Mouse (Mus musculus) cortical plate, adult 2 months (tissue): ENCODE results near the gene Stmnd1. TPM values are rescaled to one million over a fixed set of nuclear protein-coding genes. Genes with fewer than 3 reads are reported as not detected.
"Not testable (repeated sequence)": the region's sequence is repeated elsewhere in the genome, so short reads cannot be mapped to it uniquely, and the experiment has no call there.

Source experiments
- H3K27ac ChIP-seq: fragments of 200-500 bp; 2 replicates; pipeline ENCODE4 v1.5.1; 2012; ENCODE audit warnings: low read length, control low read depth, inconsistent platforms; ENCODE audit not compliant: insufficient read depth
- H3K4me1 ChIP-seq: fragments of 200-500 bp; 2 replicates; pipeline ENCODE4 v1.6.1; 2011; ENCODE audit warnings: low read length; ENCODE audit not compliant: control insufficient read depth, insufficient read depth
- H3K4me3 ChIP-seq: fragments of 200-500 bp; 2 replicates; pipeline ENCODE4 v1.5.1; 2011; ENCODE audit warnings: mild to moderate bottlenecking, low read length, control low read depth; ENCODE audit not compliant: insufficient read depth
- CTCF ChIP-seq: fragments of 200-500 bp; IDR thresholded peaks from 2 replicates; pipeline ENCODE4 v1.5.1; 2011; ENCODE audit warnings: mild to moderate bottlenecking, control low read depth, low read length; ENCODE audit not compliant: insufficient read depth; ENCODE audit errors: extremely low read depth
- POLR2A ChIP-seq: fragments of 200-500 bp; IDR thresholded peaks from 2 replicates; pipeline ENCODE4 v1.6.1; 2011; ENCODE audit warnings: mild to moderate bottlenecking, low read length, control low read depth; ENCODE audit not compliant: insufficient read depth; ENCODE audit errors: extremely low read depth
- polyA plus RNA-seq: library from polyadenylated mRNA; depleted of rRNA; stranded (reverse); fragments of >200 nt; gene quantifications from 2 replicates; pipeline ENCODE4 v1.2.3, GENCODE M21; 2012; rRNA removed

The Stmnd1 gene
- 0.29 TPM in 1 of 2 replicates, not detected in the other for polyA plus RNA-seq

DNA sequence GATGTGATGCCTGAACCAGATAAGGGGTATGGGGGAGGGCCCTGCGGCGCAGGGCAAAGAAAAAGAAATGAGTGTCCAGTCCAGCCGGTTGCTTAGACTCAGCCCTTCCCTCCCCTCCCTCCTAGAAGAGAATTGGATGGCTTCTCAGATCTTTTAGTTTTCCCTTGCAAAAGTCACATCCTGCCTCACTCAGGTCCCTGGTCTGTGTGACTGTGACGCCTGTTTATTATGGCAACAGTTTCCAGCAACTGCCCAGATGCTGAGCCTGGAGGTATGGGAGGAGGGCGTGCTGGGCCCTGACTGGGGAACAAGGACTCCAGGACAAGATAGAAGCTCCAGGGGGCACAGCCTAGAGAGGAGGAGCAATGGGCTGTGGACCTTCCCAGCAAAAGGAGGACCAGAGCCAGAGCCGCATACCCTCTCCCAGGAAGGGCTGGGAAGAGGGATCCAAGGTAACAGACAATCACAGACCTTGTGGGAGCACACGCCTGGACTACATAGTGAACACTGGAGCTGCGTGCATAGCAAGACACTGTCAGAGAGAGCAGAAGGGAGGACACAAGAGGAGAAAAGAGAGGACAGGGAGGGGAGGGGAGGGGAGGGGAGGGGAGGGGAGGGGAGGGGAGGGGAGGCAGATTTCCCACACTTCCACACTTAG is at the start of gene Stmnd1:
Gene Stmnd1 (plus strand): TSS at position 269 of the 658 bp plus-strand sequence.
- TF ChIP-seq POLR2A (no peak), CTCF (no peak)
- Histone ChIP-seq H3K4me1 (no peaks in the 10 kb centered on the region; the same call in 1 of the 2 replicates), H3K27ac (no peak within 1 kb of the TSS), H3K4me3 (no peak within 1 kb of the TSS)

DNA sequence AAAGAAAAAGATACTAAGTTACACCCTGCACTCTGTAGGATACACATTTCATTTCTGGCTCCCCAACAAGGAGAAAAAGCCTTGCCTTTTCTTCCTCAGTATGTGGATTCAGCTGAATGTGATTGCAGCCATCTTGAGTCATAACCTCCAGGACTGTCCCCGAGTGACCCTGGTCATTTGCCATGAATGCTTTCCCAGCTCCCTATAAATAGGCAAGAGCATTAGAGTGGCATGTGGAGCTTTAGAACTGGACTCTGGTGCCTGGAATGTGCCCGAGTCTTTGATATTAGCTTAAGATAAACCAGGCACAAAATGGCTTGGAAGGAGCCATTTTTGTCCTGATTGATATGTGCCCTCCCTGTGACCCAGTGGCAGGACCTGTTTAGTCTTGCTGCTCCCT is 46.6 kb upstream of the Stmnd1 start:
- peaks cover 2% of the 10 kb centered on the region; the same call in 1 of the 2 replicates for H3K4me1 ChIP-seq
- TF ChIP-seq CTCF (no peak), POLR2A (no peak)
- no peak overlapping the region for H3K27ac ChIP-seq
- no peak overlapping the region for H3K4me3 ChIP-seq

DNA sequence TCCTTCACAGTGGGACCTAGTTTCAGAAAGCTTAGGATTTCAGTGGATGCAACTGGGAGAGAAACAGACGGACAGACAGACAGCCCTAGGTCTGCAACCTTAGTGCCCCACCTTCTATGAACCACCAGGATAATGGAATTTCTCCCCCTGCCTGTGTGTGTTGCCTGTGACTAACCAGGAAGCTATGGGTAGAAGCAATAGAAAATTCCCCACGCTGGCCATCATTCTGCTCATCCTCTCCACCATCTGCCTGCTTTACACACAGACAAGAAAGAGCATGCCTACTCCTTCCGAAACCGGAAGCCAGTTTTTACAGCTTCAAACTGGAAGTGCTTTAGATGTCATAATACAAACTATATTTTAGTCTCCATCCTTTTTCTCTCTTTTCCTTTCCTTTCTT is 46.0 kb upstream of the Stmnd1 start:
- Histone ChIP-seq H3K4me1 (peaks cover under 1% of the 10 kb centered on the region; the same call in 1 of the 2 replicates), H3K27ac (no peak overlapping the region), H3K4me3 (no peak overlapping the region)
- no peak for TF ChIP-seq POLR2A
- no peak for TF ChIP-seq CTCF

DNA sequence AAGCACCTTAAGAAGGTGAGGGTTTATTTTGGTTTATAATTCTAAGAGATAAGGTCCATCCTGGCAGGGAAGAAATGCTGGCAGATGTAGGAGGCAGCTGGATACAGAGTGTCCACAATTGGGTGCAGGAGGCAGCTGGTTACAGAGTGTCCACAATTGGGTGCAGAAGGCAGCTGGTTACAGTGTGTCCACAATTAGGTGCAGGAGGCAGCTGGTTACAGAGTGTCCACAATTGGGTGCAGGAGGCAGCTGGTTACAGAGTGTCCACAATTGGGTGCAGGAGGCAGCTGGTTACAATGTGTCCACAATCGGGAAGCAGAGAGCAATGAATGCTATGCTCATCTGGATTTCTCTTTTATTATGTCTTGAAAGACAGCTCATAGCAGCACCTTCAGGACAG is 44.8 kb upstream of the Stmnd1 start:
- H3K4me1 ChIP-seq, result not testable (repeated sequence)

DNA sequence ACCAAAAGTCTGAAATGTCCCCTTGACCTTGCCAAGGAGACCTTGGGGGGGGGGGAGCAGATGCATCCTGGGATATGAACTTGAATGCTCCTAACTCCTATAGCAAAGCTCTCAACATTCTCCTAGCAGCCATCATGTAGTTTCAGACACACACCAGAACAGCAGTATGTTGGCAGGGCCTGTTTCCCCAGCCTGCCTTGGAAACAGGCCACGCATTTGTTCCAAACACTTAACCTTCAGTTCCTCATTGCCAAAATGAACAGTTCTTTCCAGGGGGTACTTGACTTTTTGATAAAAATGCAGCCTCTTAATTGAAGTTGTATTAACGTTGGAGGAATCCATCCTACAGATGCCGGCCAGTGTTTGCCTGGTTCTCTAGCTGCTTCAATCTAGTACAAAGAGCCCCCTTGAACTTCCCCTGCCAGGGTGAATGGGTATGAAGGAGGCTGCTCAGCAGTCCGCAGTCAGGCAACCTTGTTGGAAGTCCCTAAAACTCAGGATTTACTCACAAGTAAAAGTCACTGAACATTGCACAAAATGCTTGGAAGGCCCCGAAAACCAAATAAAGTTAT is 41.9 kb upstream of the Stmnd1 start:
- no peak overlapping the region for H3K4me3 ChIP-seq
- H3K27ac ChIP-seq, result no peak overlapping the region
- TF ChIP-seq CTCF, result no peak
- TF ChIP-seq POLR2A, result no peak
- no peaks in the 10 kb centered on the region for H3K4me1 ChIP-seq

More for the DNA sequence above, 44.8 kb upstream of the Stmnd1 start:
- not testable (repeated sequence) for H3K27ac ChIP-seq, H3K4me3 ChIP-seq

DNA sequence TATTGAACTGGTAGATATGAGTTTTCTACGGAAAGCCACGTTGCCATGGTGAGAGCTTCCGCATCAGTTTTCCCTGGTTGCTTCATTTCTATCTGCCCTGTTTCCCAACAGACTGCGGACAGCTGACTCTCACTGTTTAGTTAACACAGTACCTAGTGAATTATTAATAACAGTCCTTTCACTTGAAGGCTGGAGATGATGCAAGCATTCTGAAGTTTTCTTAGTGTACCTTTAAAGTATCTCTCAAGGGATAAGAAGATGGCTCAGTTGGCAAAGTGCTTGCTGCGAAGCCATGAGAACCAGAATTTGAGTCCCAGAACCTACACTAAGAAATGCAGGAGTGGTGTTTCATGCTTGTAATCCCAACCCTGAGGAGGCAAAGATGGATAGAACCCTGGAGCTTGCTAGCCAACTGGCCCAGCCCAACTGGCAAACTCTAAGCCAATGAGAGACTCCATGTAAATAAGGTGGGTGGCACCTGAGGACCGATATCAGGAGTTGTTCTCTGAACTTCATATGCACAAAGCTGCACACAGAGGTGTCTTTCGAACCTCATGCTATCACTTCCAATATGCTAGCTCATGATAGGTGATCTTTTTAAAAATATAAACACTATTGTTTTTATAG is 35.7 kb upstream of the Stmnd1 start:
- Histone ChIP-seq H3K4me1 (no peaks in the 10 kb centered on the region; the same call in 1 of the 2 replicates), H3K4me3 (no peak overlapping the region), H3K27ac (no peak overlapping the region)
- TF ChIP-seq CTCF, result no peak
- no peak for TF ChIP-seq POLR2A

DNA sequence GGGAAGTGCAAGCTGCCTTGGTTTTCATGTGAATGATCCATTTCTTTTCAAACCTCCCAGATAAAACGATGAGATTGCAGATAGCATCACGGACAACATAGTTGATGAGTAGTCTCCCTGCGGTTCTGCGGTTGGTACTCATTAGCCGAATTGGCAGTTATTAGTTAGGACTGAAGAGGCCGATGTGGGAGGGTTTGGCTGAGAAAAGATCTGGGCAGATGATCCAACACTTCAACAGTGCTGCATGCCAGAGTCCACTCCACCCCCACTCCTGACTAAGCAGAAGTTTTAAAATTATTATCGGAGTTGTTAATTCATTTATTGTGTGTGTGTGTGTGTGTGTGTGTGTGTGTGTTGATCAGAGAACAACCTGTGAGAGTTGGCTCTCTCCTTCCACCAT is 34.7 kb upstream of the Stmnd1 start:
- no peak overlapping the region for H3K27ac ChIP-seq
- H3K4me3 ChIP-seq, result no peak overlapping the region
- TF ChIP-seq POLR2A, result no peak
- TF ChIP-seq CTCF, result no peak
- H3K4me1 ChIP-seq, result no peaks in the 10 kb centered on the region; the same call in 1 of the 2 replicates

DNA sequence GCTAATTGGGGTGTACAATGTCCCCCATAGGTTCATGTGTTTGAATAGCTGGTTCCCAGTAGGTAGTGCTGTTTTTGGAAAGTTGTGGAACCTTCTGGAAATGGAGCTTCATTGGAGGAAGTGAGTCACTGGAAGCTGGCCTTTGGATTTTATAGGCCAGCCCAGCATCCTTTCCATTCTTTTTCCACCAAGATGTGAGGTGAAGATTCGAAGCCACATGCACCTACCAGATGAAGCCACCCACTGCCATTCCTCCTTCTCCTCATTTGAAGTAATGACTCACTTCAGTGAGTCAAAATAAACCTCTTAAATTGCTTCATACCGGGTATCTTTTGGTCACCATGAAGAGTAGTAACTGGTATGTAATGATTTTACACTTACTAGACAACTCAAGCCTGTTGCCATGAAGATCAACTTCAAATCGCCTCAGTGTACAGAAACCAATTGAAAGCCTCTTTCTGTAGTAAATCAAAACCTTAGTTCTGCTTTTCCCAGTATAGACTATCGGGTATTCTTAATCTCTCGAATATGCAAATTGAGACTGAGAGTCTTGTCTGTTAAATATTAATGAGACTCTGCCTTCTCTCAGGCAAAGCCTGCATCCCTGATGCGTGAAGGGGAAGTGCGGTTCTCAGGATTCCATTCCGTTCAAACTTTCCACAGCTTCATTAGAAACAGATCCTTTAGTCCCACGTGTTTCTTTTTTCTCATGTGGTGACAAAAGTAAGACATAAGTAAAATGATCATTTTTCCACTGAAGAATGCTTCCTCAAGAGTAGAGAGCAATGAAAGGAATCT is 31.9 kb upstream of the Stmnd1 start:
- Histone ChIP-seq H3K4me1 (no peaks in the 10 kb centered on the region; the same call in 1 of the 2 replicates), H3K4me3 (no peak overlapping the region), H3K27ac (no peak overlapping the region)
- TF ChIP-seq CTCF, result no peak
- no peak for TF ChIP-seq POLR2A

DNA sequence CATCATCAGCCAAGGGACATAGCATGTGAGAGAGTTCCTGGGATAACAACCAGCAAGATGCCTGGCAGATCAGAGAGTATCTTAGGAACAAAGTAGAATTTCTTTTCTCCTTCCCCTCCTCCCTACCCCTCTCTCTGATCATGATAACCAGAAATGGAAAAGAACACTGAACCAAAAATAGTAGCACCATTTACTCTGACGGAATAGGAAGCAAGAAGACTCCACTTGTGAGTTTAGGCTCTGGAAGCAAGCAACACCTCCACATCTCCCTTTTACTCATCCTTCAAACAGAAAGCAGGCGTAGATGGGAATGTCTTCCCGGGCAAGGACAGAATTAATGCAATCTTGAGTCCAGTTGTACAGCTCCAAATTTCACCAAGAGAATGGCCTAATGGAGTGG is 19.8 kb upstream of the Stmnd1 start:
- no peak for TF ChIP-seq CTCF
- no peak for TF ChIP-seq POLR2A
- Histone ChIP-seq H3K27ac (no peak overlapping the region), H3K4me3 (no peak overlapping the region), H3K4me1 (peaks cover 2% of the 10 kb centered on the region; the same call in 1 of the 2 replicates)

DNA sequence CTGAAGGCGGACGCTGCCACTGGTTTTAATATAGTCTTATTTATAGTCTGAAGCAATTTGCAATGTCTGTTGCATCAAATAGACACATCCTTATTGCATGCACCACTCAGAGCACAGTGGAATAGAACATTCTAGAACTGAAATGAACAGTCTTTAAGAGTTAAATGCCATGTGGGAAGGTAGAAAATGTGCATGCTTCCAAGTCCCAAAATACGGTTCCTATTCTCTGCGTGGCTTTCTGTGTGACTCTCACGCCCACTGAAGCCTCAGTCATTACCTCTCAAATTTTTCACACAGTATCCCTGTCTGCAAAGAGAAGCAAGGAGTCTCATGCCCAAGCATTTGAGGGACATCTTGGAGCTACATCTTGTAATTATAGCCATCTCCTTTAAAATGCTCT is 19.4 kb upstream of the Stmnd1 start:
- H3K4me1 ChIP-seq, result peaks cover 2% of the 10 kb centered on the region; the same call in 1 of the 2 replicates
- H3K4me3 ChIP-seq, result no peak overlapping the region

More for the DNA sequence above, 19.4 kb upstream of the Stmnd1 start:
- TF ChIP-seq CTCF, result no peak
- no peak for TF ChIP-seq POLR2A
- H3K27ac ChIP-seq, result no peak overlapping the region
